Mouse (Mus musculus): ENCODE measurements at regions not wholly inside any gene's neighbourhood (a gene's known extent, or its start where the extent isn't known, plus 50 kb on each side); places are given as distances from the start of the nearest gene placed in this dataset.
A peak's percentile ranks its signal among the peaks of the same experiment; 100 is the strongest.
"Not testable (repeated sequence)": the region's sequence is repeated elsewhere in the genome, so short reads cannot be mapped to it uniquely, and the experiment has no call there.

GRCm38 (mm10) chr11:52460190-52460780 is 64.1 kb downstream of the 9530068E07Rik start:
- no peak for DNase-seq (ENCODE audit: low read depth, low spot score)

- DNase-seq (ENCODE audit: low read depth, low spot score): not testable (repeated sequence)
These were observed 74.9 kb downstream of the 9530068E07Rik start for GRCm38 (mm10) chr11:52471128-52471527.

GRCm38 (mm10) chr11:52480111-52480510 is 83.9 kb downstream of the 9530068E07Rik start:
- not testable (repeated sequence) for DNase-seq (ENCODE audit: low read depth, low spot score)

- DNase-seq (ENCODE audit: low read depth, low spot score): not testable (repeated sequence)
These were observed 84.5 kb downstream of the 9530068E07Rik start for GRCm38 (mm10) chr11:52480694-52481093.

GRCm38 (mm10) chr11:52483534-52483933 is 87.3 kb downstream of the 9530068E07Rik start:
- not testable (repeated sequence) for DNase-seq (ENCODE audit: low read depth, low spot score)

GRCm38 (mm10) chr11:52488538-52488937 is 92.3 kb downstream of the 9530068E07Rik start:
- DNase-seq (ENCODE audit: low read depth, low spot score): not testable (repeated sequence)

GRCm38 (mm10) chr11:52493336-52493735 is 97.1 kb downstream of the 9530068E07Rik start:
- no peak for DNase-seq (ENCODE audit: low read depth, low spot score)

GRCm38 (mm10) chr11:52496908-52497307 is 100.7 kb downstream of the 9530068E07Rik start:
- no peak for DNase-seq (ENCODE audit: low read depth, low spot score)

- DNase-seq (ENCODE audit: low read depth, low spot score): no peak
These were observed 106.6 kb downstream of the 9530068E07Rik start for GRCm38 (mm10) chr11:52502759-52503365.

- DNase-seq (ENCODE audit: low read depth, low spot score): no peak
These were observed 115.6 kb downstream of the 9530068E07Rik start for GRCm38 (mm10) chr11:52511831-52512297.

GRCm38 (mm10) chr11:52517330-52517729 is 121.1 kb downstream of the 9530068E07Rik start:
- DNase-seq (ENCODE audit: low read depth, low spot score): no peak

- DNase-seq (ENCODE audit: low read depth, low spot score): no peak
These were observed 123.6 kb downstream of the 9530068E07Rik start for GRCm38 (mm10) chr11:52519877-52520276.

- peak; percentile 8 for DNase-seq (ENCODE audit: low read depth, low spot score)
These were observed 125.7 kb downstream of the 9530068E07Rik start for GRCm38 (mm10) chr11:52521879-52522278.

- no peak for DNase-seq (ENCODE audit: low read depth, low spot score)
These were observed 126.2 kb downstream of the 9530068E07Rik start for GRCm38 (mm10) chr11:52522384-52522783.

- DNase-seq (ENCODE audit: low read depth, low spot score): no peak
These were observed 127.0 kb downstream of the 9530068E07Rik start for GRCm38 (mm10) chr11:52523191-52523590.

- no peak for DNase-seq (ENCODE audit: low read depth, low spot score)
These were observed 127.4 kb downstream of the 9530068E07Rik start for GRCm38 (mm10) chr11:52523671-52524070.

- DNase-seq (ENCODE audit: low read depth, low spot score): no peak
These were observed 129.2 kb downstream of the 9530068E07Rik start for GRCm38 (mm10) chr11:52525446-52525845.

GRCm38 (mm10) chr11:52526306-52526705 is 130.1 kb downstream of the 9530068E07Rik start:
- DNase-seq (ENCODE audit: low read depth, low spot score): no peak

GRCm38 (mm10) chr11:52533379-52533778 is 137.2 kb downstream of the 9530068E07Rik start:
- DNase-seq (ENCODE audit: low read depth, low spot score): no peak

GRCm38 (mm10) chr11:52534586-52534985 is 138.4 kb downstream of the 9530068E07Rik start:
- no peak for DNase-seq (ENCODE audit: low read depth, low spot score)

- DNase-seq (ENCODE audit: low read depth, low spot score): no peak
These were observed 140.0 kb downstream of the 9530068E07Rik start for GRCm38 (mm10) chr11:52536211-52536610.

GRCm38 (mm10) chr11:52536841-52537240 is 140.6 kb downstream of the 9530068E07Rik start:
- DNase-seq (ENCODE audit: low read depth, low spot score): no peak

- no peak for DNase-seq (ENCODE audit: low read depth, low spot score)
These were observed 141.7 kb downstream of the 9530068E07Rik start for GRCm38 (mm10) chr11:52537819-52538435.
